Mouse (Mus musculus) spleen, adult 2 months (tissue): ENCODE results near the gene Rft1.

Experiments used
- CTCF ChIP-seq: fragments of 200-500 bp; IDR thresholded peaks from 2 replicates; pipeline ENCODE4 v1.5.1; 2011; ENCODE audit warnings: mild to moderate bottlenecking, inconsistent platforms; ENCODE audit not compliant: insufficient read depth, insufficient read length, insufficient replicate concordance; ENCODE audit errors: extremely low read depth
- POLR2A ChIP-seq: fragments of 200-500 bp; IDR thresholded peaks from 2 replicates; pipeline ENCODE4 v1.6.1; 2011; ENCODE audit warnings: low read depth, low read length, inconsistent platforms

DNA sequence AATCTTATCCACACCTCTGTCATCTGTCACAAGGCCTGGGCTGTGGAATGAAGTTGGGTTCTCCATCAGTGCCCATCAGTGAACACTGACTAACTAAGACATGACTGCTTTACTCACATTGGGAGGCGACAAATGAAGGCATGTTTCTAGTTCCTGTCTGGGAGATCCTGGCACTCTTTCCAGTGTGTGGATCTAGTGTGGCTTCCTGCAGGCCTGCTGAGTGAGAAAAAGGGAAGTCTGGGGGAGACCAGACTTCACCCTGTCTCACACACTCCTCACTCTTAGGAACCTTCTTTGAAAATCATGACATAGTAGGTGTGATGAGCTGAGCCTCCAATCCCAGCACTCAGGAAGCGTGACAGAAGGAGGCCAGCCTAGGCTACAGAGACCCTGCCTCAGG, 40.6 kb downstream of the Rft1 start:
- TF ChIP-seq CTCF = no peak
- TF ChIP-seq POLR2A = no peak
